Mouse (Mus musculus): ENCODE measurements around the gene Ltbp2. TPM values are rescaled to one million over a fixed set of nuclear protein-coding genes. Genes with fewer than 3 reads are reported as not detected.
A peak's percentile ranks its signal among the peaks of the same experiment; 100 is the strongest.

Ltbp2 gene
- polyA plus RNA-seq, 1 experiment from 2014 or later, result 0.93 TPM

DNA sequence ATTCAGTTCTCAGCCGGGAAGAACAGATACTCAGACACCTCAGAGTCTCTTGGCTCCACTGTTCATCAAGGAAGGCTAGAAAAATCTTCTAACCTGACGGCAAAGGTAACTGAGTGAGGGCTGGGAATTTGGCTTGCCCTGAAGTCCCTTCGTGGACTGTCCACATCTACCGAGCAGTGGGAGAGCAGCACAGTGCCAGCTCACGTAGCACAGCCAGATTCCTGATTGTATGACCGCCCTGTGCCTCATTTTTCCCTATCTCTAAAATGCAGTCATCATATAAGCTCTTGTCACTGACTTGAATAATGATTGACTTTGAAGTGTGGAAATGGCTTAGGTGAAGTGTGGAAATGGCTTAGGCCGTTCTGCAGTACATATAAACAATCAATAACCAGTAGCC, 28.1 kb upstream of the Ltbp2 start:
- Histone ChIP-seq H3K27me3 (no peaks in the 10 kb centered on the region), H3K4me2 (replicated peaks) (no peak overlapping the region), H3K9me3 (no peaks in the 10 kb centered on the region), H3K4me1 (peaks cover 14% of the 10 kb centered on the region), H3K4me3 (no peak overlapping the region), H3K36me3 (no peaks in the 10 kb centered on the region), H3K27ac (no peak overlapping the region), H3K9ac (no peak overlapping the region)
- ATAC-seq (ENCODE audit: insufficient number of reproducible peaks, insufficient read depth, low FRiP score, low TSS enrichment), result no peak
- WGBS, result 77% methylated on average over 7 of the region's 7 CpGs

DNA sequence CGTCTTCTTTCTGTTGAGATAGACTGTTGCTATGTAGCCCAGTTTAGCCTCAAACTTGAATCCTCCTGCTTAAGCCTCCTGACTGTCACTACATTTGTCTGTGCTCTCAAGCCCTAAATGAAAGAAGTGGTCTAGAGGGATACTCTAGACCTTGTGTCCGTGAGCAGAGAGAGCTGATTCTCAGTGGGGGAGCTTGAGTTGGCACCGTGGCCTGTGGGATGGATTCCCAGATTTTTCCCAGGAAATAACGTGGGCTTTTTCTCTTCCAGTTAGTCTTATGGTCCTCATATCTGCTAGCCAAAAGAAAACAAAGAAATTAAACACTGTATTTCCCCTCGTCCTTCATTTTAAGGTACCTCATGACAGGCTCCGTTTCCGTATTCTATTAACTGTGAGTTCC, 24.0 kb upstream of the Ltbp2 start:
- no peak for ATAC-seq (ENCODE audit: insufficient number of reproducible peaks, insufficient read depth, low FRiP score, low TSS enrichment)
- H3K4me3 ChIP-seq, result no peak overlapping the region
- H3K9ac ChIP-seq, result no peak overlapping the region
- H3K4me2 ChIP-seq (replicated peaks), result no peak overlapping the region
- H3K4me1 ChIP-seq, result no peaks in the 10 kb centered on the region
- H3K36me3 ChIP-seq, result no peaks in the 10 kb centered on the region
- WGBS, result 82% methylated on average over 7 of the region's 7 CpGs
- no peak overlapping the region for H3K27ac ChIP-seq
- no peaks in the 10 kb centered on the region for H3K9me3 ChIP-seq
- H3K27me3 ChIP-seq, result no peaks in the 10 kb centered on the region

DNA sequence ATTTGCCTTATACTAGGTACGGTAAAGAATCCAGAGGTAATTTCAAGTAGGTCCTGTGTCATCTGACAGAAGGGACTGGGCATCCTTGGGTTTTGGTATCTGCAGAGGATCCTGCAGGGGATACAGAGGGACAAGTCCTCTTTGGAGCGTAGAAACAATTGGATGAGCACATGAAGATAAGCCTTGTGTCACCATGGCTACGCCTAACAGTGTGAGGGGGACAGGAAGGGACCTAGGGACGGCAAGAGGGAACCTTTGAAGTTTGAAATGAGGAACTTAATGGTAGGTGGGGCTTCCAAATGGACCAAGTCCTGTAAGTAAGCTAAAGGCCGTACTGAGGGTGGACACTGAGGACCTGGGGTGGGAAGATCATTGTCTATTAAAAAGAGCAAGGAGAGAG, 21.0 kb upstream of the Ltbp2 start:
- Histone ChIP-seq H3K9me3 (no peaks in the 10 kb centered on the region), H3K9ac (no peak overlapping the region), H3K27me3 (no peaks in the 10 kb centered on the region), H3K36me3 (no peaks in the 10 kb centered on the region), H3K27ac (no peak overlapping the region), H3K4me3 (no peak overlapping the region), H3K4me1 (no peaks in the 10 kb centered on the region), H3K4me2 (replicated peaks) (no peak overlapping the region)
- 80% methylated on average over 5 of the region's 5 CpGs for WGBS
- no peak for ATAC-seq (ENCODE audit: insufficient number of reproducible peaks, insufficient read depth, low FRiP score, low TSS enrichment)

DNA sequence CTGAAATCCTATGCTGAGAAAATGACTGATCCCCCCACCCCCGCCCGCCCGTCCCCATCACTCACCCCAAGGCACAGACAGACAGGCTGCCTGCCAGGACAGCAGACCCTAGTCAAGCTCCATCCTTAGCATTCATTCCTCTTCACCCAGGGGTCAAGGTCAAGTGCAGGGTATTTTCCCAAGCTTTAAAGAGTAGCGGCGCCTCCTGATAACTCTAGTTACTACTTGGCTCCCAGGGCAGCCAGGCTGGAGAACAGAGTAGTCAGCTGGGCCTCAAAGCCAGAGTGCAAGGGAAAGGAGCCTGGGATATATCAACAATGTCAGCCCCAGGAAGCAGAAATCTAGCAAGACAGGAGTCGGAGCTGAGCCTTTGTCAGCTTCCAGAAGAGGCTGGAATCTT, 19.9 kb upstream of the Ltbp2 start:
- no peaks in the 10 kb centered on the region for H3K36me3 ChIP-seq
- H3K4me2 ChIP-seq (replicated peaks), result no peak overlapping the region
- 85% methylated on average over 6 of the region's 6 CpGs for WGBS
- H3K27ac ChIP-seq, result no peak overlapping the region
- H3K4me3 ChIP-seq, result no peak overlapping the region
- no peaks in the 10 kb centered on the region for H3K9me3 ChIP-seq
- ATAC-seq (ENCODE audit: insufficient number of reproducible peaks, insufficient read depth, low FRiP score, low TSS enrichment), result no peak
- H3K4me1 ChIP-seq, result no peaks in the 10 kb centered on the region
- peaks cover under 1% of the 10 kb centered on the region; the same call in 1 of the 2 replicates for H3K27me3 ChIP-seq
- no peak overlapping the region for H3K9ac ChIP-seq

DNA sequence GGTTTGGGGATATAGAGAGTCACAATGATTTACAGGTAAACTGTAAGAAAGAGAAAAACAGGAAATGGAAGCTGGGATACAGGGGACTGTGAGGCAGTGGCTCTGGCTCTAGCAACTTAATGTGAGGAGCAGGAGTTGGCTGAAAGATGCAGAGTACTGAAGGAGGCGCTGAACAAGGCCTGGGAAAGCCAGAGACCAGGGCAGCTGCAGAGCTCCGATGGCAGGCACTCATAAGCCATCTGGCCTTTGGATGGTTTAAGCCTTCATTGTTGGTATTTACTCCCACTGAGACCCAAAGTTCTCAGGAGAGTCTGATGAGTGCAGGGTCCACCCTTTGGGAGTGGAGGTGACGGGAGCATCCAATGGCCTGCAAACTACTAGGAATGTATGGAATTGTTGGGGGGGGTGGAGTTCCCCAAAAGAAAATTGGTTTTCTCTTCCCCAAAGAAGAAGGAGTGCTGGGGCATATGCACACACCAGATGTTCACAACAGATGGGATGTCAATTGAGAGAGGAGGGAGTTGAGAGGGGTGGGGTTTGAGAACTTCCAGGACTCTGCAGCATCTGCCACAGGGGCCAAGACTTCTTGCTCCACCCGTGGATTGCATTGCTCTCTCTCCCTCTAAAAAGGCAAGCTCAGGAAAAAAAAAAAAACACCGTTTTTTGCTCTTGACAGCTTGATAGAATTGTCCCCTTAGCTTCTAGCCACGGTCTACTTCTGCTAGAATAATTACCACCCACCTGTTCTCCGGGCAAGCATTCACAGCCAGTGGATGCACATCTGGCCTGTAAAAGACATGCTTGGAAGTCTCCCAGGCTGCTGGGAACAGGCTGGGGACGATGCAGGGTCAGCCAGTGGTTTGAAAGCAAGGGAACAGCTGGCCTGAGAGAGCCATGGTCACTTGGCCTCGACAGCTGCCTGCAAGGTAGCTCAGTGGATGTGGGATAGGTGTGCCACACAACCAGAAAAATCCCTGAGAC, 17.6 kb upstream of the Ltbp2 start:
- no peak overlapping the region for H3K4me2 ChIP-seq (replicated peaks)
- H3K9ac ChIP-seq, result no peak overlapping the region
- H3K9me3 ChIP-seq, result no peaks in the 10 kb centered on the region
- H3K27me3 ChIP-seq, result peaks cover 3% of the 10 kb centered on the region; the same call in 1 of the 2 replicates
- no peaks in the 10 kb centered on the region for H3K36me3 ChIP-seq
- ATAC-seq (ENCODE audit: insufficient number of reproducible peaks, insufficient read depth, low FRiP score, low TSS enrichment), result no peak
- 55% methylated on average over 9 of the region's 9 CpGs for WGBS
- H3K4me1 ChIP-seq, result no peaks in the 10 kb centered on the region
- H3K4me3 ChIP-seq, result no peak overlapping the region
- H3K27ac ChIP-seq, result no peak overlapping the region

DNA sequence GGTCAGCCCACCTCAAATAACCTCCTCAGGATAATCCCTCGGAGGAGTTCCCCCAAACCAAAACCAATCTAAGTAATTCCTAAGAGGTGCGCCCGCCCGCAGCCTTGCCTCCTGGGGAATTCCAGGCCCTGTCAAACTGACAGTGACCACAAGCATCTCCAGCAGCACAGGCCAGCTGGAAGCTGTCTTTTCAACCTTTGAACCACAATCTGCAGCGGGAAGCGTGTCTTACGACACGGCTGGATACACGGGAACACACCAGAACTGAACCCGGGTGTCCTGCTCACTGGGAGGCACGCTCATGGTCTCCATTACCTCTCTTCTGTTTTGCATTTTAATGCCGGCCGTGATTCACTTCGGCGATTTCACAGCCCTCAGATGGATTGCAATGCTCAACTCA, 14.0 kb upstream of the Ltbp2 start:
- Histone ChIP-seq H3K4me3 (no peak overlapping the region), H3K9ac (no peak overlapping the region), H3K27ac (no peak overlapping the region), H3K27me3 (peaks cover 3% of the 10 kb centered on the region; the same call in 1 of the 2 replicates), H3K4me2 (replicated peaks) (no peak overlapping the region), H3K36me3 (no peaks in the 10 kb centered on the region), H3K9me3 (0 out of 2 replicates have a peak, but pooled peaks cover 5% of the 10 kb centered on the region), H3K4me1 (no peaks in the 10 kb centered on the region)
- no peak for ATAC-seq (ENCODE audit: insufficient number of reproducible peaks, insufficient read depth, low FRiP score, low TSS enrichment)
- WGBS, result 71% methylated on average over 15 of the region's 15 CpGs

DNA sequence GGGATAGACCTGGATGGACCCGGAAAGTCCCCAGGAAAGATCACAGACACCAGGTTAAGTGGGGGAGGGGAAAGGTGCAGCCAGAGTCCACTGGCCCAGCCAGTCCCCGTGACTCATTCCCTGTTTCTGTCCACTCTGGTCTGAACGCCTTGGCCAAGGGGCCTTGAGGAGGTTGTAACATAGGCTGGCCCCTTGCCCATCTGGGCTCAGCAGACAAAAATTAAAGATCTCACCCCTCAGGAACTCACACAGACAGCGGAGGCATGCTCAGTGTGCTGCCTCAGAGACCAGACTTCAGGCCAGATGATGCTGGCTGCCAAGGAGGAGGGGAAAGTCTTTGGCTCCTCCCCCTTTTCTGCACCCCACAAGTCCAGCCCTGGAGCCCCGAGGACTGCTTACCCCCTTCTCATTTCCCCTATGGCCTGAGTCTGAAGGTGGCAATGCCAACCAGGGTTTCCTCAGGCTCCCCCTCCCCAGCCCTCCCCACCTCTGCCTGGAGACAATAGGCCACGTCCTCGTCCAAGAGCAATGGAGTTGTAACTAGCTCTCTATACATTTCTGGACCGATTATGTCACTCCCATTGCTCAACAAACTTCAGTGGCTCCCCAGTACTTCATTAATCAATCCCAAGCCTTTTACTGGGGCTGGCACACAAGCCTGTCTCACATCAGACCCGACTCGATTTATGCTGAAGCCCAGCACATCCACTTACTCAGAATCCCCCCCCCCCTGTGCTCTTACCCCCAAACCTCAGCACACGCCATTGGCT, 9.0 kb upstream of the Ltbp2 start:
- Histone ChIP-seq H3K27ac (no peak overlapping the region), H3K27me3 (no peaks in the 10 kb centered on the region), H3K36me3 (no peaks in the 10 kb centered on the region), H3K4me2 (replicated peaks) (no peak overlapping the region), H3K4me1 (no peaks in the 10 kb centered on the region; the same call in 1 of the 2 replicates), H3K4me3 (no peak overlapping the region), H3K9me3 (0 out of 2 replicates have a peak, but pooled peaks cover 5% of the 10 kb centered on the region), H3K9ac (no peak overlapping the region)
- ATAC-seq (ENCODE audit: insufficient number of reproducible peaks, insufficient read depth, low FRiP score, low TSS enrichment), result peak; percentile 35; the same call in 1 of the 2 replicates
- 75% methylated on average over 11 of the region's 11 CpGs for WGBS

DNA sequence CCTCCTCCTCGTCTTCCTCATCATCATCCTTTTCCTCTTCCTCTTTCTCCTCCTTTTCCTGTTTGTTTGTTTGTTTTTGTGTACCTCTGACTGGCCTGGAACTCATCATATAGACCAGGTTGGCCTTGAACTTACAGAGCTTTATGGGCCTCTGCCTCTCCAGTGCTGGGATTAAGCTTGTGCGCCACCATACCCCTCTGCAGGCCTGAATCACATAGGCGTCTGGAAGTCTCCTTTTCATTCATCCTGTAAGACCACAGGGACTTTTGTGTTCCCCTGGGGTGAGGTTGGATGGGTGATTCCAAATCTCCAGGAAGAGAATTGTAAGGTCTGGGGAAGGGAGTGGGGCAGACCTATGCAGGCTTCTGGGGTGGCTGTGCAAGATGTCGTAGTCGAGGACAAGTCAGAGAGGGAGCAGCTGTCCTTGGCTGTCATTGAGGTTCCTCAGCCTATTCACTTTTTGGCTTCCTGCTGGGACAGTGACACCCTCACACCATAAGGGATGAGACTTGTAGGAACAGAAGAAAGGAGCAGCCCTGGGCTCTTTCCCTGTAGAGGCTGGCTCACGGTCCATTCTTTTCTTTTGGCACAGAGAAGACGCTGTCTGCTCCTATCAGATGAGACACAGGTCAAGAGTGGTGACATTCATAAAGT, 8.2 kb upstream of the Ltbp2 start:
- Histone ChIP-seq H3K4me2 (replicated peaks) (no peak overlapping the region), H3K27ac (no peak overlapping the region), H3K4me1 (no peaks in the 10 kb centered on the region; the same call in 1 of the 2 replicates), H3K9ac (no peak overlapping the region), H3K9me3 (0 out of 2 replicates have a peak, but pooled peaks cover 5% of the 10 kb centered on the region), H3K36me3 (no peaks in the 10 kb centered on the region), H3K27me3 (0 out of 2 replicates have a peak, but pooled peaks cover 2% of the 10 kb centered on the region), H3K4me3 (no peak overlapping the region)
- no peak for ATAC-seq (ENCODE audit: insufficient number of reproducible peaks, insufficient read depth, low FRiP score, low TSS enrichment)
- 83% methylated on average over 7 of the region's 7 CpGs for WGBS

DNA sequence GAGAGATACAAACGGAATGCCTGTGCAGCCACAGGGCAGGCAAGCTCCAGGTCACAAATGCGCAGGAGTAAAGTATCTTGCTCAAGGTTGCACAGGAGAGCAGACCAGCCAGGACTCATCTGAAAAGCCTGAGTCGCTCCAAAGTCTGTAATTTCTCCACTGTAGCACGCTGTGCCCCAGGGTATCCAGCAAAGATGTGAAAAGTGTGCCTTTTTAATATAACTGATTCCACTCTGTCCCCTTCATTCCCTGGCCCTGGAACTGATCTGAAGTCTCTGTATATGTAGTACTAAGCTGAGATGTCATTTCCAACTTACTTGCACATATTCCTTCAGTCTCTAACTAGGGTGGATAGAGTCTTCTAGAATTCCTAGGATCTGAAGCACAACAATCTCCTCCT, 6.5 kb upstream of the Ltbp2 start:
- no peaks in the 10 kb centered on the region; the same call in 1 of the 2 replicates for H3K4me1 ChIP-seq
- H3K4me3 ChIP-seq, result no peak overlapping the region
- H3K27me3 ChIP-seq, result peaks cover 15% of the 10 kb centered on the region
- H3K9ac ChIP-seq, result no peak overlapping the region
- H3K9me3 ChIP-seq, result no peaks in the 10 kb centered on the region
- no peaks in the 10 kb centered on the region for H3K36me3 ChIP-seq
- no peak overlapping the region for H3K27ac ChIP-seq
- WGBS, result 83% methylated on average over 4 of the region's 4 CpGs
- no peak overlapping the region for H3K4me2 ChIP-seq (replicated peaks)
- ATAC-seq (ENCODE audit: insufficient number of reproducible peaks, insufficient read depth, low FRiP score, low TSS enrichment), result no peak

DNA sequence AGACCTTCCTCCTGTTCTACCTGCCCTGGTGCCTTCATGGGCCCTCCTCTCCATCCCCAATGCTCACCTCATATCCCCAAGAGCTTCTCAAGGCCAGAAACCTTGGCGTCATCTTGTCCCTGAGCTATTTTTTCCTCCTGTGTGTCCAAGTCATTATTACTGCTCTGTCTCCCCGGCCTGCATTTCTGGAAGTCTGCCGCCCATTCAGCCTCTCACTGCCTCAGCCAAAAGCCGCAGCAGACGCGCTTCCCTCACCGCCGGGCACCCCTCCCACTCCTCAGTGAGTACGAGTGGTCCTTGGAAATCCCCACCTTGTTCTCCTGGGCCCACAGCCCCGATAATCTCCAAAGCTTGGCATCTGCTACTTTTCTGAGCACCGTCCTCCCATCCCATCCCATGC, 3.8 kb upstream of the Ltbp2 start:
- Histone ChIP-seq H3K4me1 (peaks cover 14% of the 10 kb centered on the region), H3K9me3 (no peaks in the 10 kb centered on the region), H3K4me2 (replicated peaks) (no peak overlapping the region), H3K36me3 (no peaks in the 10 kb centered on the region), H3K27ac (no peak overlapping the region), H3K4me3 (no peak overlapping the region), H3K27me3 (peaks cover 42% of the 10 kb centered on the region), H3K9ac (no peak overlapping the region)
- no peak for ATAC-seq (ENCODE audit: insufficient number of reproducible peaks, insufficient read depth, low FRiP score, low TSS enrichment)
- 55% methylated on average over 11 of the region's 11 CpGs for WGBS

DNA sequence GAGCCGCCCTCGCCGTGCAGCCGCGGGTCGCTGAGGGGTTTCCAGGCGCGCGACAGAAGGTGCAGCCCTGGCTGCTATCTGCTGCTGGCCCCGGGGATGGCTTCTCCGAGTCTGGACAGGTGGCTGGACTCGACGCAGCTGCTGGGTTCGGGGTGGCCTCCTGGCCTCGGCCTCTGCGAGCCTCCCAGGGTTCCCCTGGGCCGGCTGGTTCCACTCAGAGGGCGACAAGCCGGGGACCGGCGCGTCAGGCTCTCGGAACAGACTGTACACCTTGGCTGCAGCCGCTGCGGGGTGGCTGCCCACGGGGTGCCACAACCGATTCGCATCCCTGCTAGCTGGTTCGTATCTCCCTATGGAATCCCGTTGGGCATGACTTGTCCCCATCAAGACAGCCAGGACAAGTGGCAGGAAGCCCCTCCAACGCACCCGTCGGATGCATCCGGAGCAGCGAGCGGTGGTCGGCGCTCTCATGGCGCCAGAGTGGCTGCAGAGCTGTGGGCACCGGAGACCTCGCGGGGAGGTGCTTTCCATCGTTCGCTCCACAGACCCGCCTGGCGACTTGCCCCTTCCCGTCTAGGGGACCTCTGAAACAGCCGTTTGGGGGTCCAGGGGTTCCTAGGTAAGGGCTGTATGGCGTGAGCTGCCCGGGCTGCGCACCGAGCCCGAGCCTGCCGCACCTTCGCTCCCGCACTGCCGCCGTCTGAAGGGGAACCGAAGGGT, 411 bp downstream of the Ltbp2 start:
- no peak for ATAC-seq (ENCODE audit: insufficient number of reproducible peaks, insufficient read depth, low FRiP score, low TSS enrichment)

More for the DNA sequence above, 411 bp downstream of the Ltbp2 start:
- 2% methylated on average over 59 of the region's 59 CpGs for WGBS
- H3K4me1 ChIP-seq, result peaks cover 14% of the 10 kb centered on the region
- H3K9ac ChIP-seq, result peak overlapping the region; percentile 21; the same call in 1 of the 2 replicates
- H3K27ac ChIP-seq, result no peak overlapping the region
- H3K9me3 ChIP-seq, result no peaks in the 10 kb centered on the region
- peaks cover 58% of the 10 kb centered on the region for H3K27me3 ChIP-seq
- H3K4me3 ChIP-seq, result peak overlapping the region; percentile 32
- H3K4me2 ChIP-seq (replicated peaks), result peak overlapping the region; percentile 49
- no peaks in the 10 kb centered on the region for H3K36me3 ChIP-seq

All from embryonic facial prominence, embryonic 12.5 days (tissue).